Comparison of ENCODE assay signal across 8 mouse cellular contexts in genomic region chr2:35544717-35545116, GRCm38 (mm10). TPM values are rescaled to one million over a fixed set of nuclear protein-coding genes. Genes with fewer than 3 reads are reported as not detected.
DNase-seq lines count a peak whose midpoint lies in the region; ATAC-seq and TF ChIP-seq lines count a peak whose summit lies in the region.

No protein-coding gene starts in this region.

- H3K36me3 ChIP-seq in heart, postnatal 0 days (replicated peaks; ENCODE audit: control insufficient read depth, insufficient read depth, low read length): no peaks in the 10 kb centered on the region

- 0 out of 2 replicates have a peak, but pooled peaks cover 5% of the 10 kb centered on the region for H3K27me3 ChIP-seq in heart, postnatal 0 days (ENCODE audit: control insufficient read depth, insufficient read depth, low read length)

- WGBS in heart, postnatal 0 days: 7% methylated on average over 14 of the region's 14 CpGs
- 6% methylated on average over 14 of the region's 14 CpGs for WGBS in olfactory bulb, adult 2 months

- peak; percentile 57; the same call in 1 of the 2 replicates for ATAC-seq in heart, postnatal 0 days (ENCODE audit: insufficient read depth, low read depth)

- H3K27ac ChIP-seq in embryonic fibroblast, embryonic 13.5 days (ENCODE audit: insufficient read depth, low read length): no peak overlapping the region
- H3K27ac ChIP-seq in heart, postnatal 0 days (ENCODE audit: low read depth): no peak overlapping the region
- H3K27ac ChIP-seq in olfactory bulb, adult 2 months (ENCODE audit: insufficient read depth, low read depth, low read length): no peak overlapping the region

- peak; percentile 96 for TF ChIP-seq CTCF in brain, embryonic 14.5 days (IDR thresholded peaks at IDR 0.05; ENCODE audit: borderline replicate concordance, extremely low read depth, insufficient read depth, insufficient read length)
- TF ChIP-seq CTCF in embryonic fibroblast, embryonic 13.5 days (IDR thresholded peaks at IDR 0.05; ENCODE audit: borderline replicate concordance, insufficient read depth, low read length): peak; percentile 97
- peak; percentile 98 for TF ChIP-seq CTCF in heart, postnatal 0 days (IDR thresholded peaks at IDR 0.05; ENCODE audit: low read depth)
- TF ChIP-seq CTCF in olfactory bulb, adult 2 months (IDR thresholded peaks at IDR 0.05; ENCODE audit: insufficient read depth, low read depth, low read length): peak; percentile 96

- 0 out of 2 replicates have a peak, but pooled peaks cover 2% of the 10 kb centered on the region for H3K4me1 ChIP-seq in embryonic fibroblast, embryonic 13.5 days (ENCODE audit: control insufficient read depth, insufficient read depth, low read length)
- peaks cover 8% of the 10 kb centered on the region; the same call in 1 of the 2 replicates for H3K4me1 ChIP-seq in heart, postnatal 0 days (ENCODE audit: control insufficient read depth, insufficient read depth)
- H3K4me1 ChIP-seq in olfactory bulb, adult 2 months (ENCODE audit: control insufficient read depth, insufficient read depth, low read length): peaks cover 5% of the 10 kb centered on the region

- H3K9me3 ChIP-seq in heart, postnatal 0 days (replicated peaks; ENCODE audit: control insufficient read depth, low read length): no peaks in the 10 kb centered on the region

- TF ChIP-seq POLR2A in brain, embryonic 14.5 days (IDR thresholded peaks at IDR 0.05; ENCODE audit: borderline replicate concordance, extremely low read depth, insufficient read depth, insufficient read length, poor library complexity, severe bottlenecking): no peak
- no peak for TF ChIP-seq POLR2A in embryonic fibroblast, embryonic 13.5 days (IDR thresholded peaks at IDR 0.05; ENCODE audit: low read depth, low read length)
- TF ChIP-seq POLR2A in olfactory bulb, adult 2 months (IDR thresholded peaks at IDR 0.05; ENCODE audit: insufficient read depth, low read depth, low read length): no peak

- no peak overlapping the region for H3K4me3 ChIP-seq in embryonic fibroblast, embryonic 13.5 days (ENCODE audit: insufficient read depth, low read length)
- no peak overlapping the region for H3K4me3 ChIP-seq in heart, postnatal 0 days (ENCODE audit: low read depth, low read length)
- no peak overlapping the region for H3K4me3 ChIP-seq in olfactory bulb, adult 2 months (ENCODE audit: insufficient read depth, low read depth, low read length)

- peak overlapping the region; percentile 47 for H3K4me2 ChIP-seq in heart, postnatal 0 days (ENCODE audit: low read depth, low read length)

- no peak overlapping the region for H3K9ac ChIP-seq in heart, postnatal 0 days (replicated peaks; ENCODE audit: low read depth, low read length)

- peak; percentile 8 to 19 for DNase-seq in CD8-positive naive resting alpha-beta T cell, adult 2 months (ENCODE audit: low read depth in 2 of 2, low spot score in 2 of 2)
- peak; percentile 92 for DNase-seq in brain, embryonic 14.5 days (ENCODE audit: low read depth)
- DNase-seq in heart, postnatal 0 days (ENCODE audit: low spot score): peak; percentile 61
- peak; percentile 54 to 77 for DNase-seq in kidney, postnatal 36 days
- DNase-seq in lung, adult 18-20 months: peak; percentile 26 to 52
- DNase-seq in thymus, postnatal 36 days: peak; percentile 37 to 45

- no peak for TF ChIP-seq EP300 in heart, postnatal 0 days (IDR thresholded peaks at IDR 0.05; ENCODE audit: low read depth)

RNA-seq across cellular contexts. Expression of gene Dab2ip, which starts 13.3 kb away (rescaled TPM):
- polyA plus RNA-seq in brain, embryonic 14.5 days (2012; rRNA removed): 118 and 126 TPM in 2 replicates
- polyA plus RNA-seq in embryonic fibroblast, embryonic 13.5 days (2011; ENCODE audit: insufficient read length, low read depth, missing spikeins): 29.7 and 38.7 TPM in 2 replicates
- 57.7 and 61.1 TPM in 2 replicates for total RNA-seq in heart, postnatal 0 days (2014; rRNA removed; ENCODE audit: low replicate concordance)
- polyA plus RNA-seq in heart, postnatal 0 days (2015; fragmentation: Nextera tagmentation; extraction: Ambion mirVana): 23.8 and 23.9 TPM in 2 replicates
- not detected in 2 replicates for polyA plus RNA-seq in olfactory bulb, adult 2 months (2012; ENCODE audit: insufficient read depth, insufficient read length, low replicate concordance, missing spikeins)

Comparison
In these comparisons a context has a peak if more than half of its experiments do, and no peak if none do; other contexts are left out.
1. DNase-seq: peak in every context shown above with its lines; median percentile 92 in brain, embryonic 14.5 days; 66 in kidney, postnatal 36 days; 61 in heart, postnatal 0 days; 41 in thymus, postnatal 36 days; 39 in lung, adult 18-20 months; 14 in CD8-positive naive resting alpha-beta T cell, adult 2 months.